Mouse (Mus musculus) brain, embryonic 14.5 days (tissue): ENCODE data around the gene Rgma.

Experiments used
- CTCF ChIP-seq: fragments of 200-500 bp; IDR thresholded peaks from 2 replicates; pipeline ENCODE4 v1.5.1; 2012; ENCODE audit warnings: inconsistent platforms, mild to moderate bottlenecking, moderate library complexity, borderline replicate concordance; ENCODE audit not compliant: insufficient read depth, insufficient read length; ENCODE audit errors: extremely low read depth
- POLR2A ChIP-seq: fragments of 200-500 bp; IDR thresholded peaks from 2 replicates; pipeline ENCODE4 v1.6.1; 2012; ENCODE audit warnings: mild to moderate bottlenecking, inconsistent platforms, borderline replicate concordance; ENCODE audit not compliant: poor library complexity, insufficient read depth, insufficient read length, severe bottlenecking; ENCODE audit errors: extremely low read depth

DNA sequence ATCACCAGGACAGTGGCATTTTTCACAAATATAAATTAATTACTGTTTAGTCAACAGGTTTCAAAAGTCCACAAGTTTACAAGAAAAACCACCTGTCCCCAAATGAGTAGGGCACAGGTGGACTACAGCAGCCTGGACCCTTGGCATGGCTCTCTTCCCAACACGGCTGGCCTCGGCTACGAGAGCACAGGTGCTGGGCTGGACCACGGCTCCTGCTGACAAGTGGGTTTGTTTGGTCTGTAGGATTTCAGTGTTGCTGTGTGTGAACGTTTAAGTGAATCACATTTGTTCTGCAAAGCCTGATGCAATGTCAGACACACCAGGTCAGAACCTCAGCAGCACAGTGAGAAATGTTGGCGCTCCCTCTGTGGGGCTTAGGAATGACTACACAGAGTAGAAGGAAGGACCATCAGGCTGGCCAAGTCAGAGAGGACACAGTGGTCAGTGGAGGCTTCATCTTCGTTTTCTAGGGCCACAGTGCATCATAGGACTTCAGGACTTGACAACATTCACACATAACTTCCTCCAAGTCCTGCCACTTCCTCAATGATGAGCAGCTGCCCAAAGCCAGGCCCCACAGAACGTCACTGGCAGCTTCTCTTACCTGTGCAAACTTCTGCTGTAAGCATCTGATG, 51.6 kb downstream of the Rgma start:
- TF ChIP-seq POLR2A (no peak), CTCF (no peak)
